Mouse (Mus musculus): ENCODE measurements around the gene Olfr411. TPM values are rescaled to one million over a fixed set of nuclear protein-coding genes. Genes with fewer than 3 reads are reported as not detected.

Gene Olfr411
- polyA plus RNA-seq, 1 experiment from 2014 or later = not detected

DNA sequence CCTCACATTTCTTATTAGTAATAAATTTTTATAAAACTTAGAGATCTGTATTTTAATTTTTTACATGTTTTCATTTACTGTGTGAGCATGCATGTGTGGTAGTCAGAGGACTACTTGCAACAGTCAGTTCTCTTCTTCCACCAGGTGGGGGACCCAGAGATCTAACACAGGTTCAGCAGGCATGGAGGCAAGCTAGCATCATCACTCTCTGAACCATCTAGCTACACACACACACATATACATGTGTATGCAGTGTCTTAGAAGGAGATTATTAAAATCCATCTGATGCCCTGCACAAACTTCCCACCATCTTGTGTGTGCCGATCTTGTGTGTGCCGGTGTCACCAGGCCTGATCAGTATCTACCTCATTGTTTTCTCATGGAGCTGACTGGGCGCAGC, 24.4 kb upstream of the Olfr411 start:
- H3K27me3 ChIP-seq (ENCODE audit: control insufficient read depth, insufficient read depth, low read length) = no peaks in the 10 kb centered on the region
- 72% methylated on average over 3 of the region's 3 CpGs for WGBS
- no peaks in the 10 kb centered on the region for H3K4me1 ChIP-seq (ENCODE audit: control insufficient read depth, insufficient read depth, low read length)
- no peak overlapping the region for H3K9ac ChIP-seq (ENCODE audit: low read depth, low read length)
- ATAC-seq (ENCODE audit: low FRiP score, low TSS enrichment) = peak; percentile 72; the same call in 1 of the 2 replicates
- H3K4me2 ChIP-seq (replicated peaks; ENCODE audit: low read depth, low read length) = no peak overlapping the region
- H3K27ac ChIP-seq (ENCODE audit: low read depth, low read length) = no peak overlapping the region
- H3K4me3 ChIP-seq (ENCODE audit: low read length) = no peak overlapping the region
- H3K36me3 ChIP-seq (ENCODE audit: control insufficient read depth, insufficient read depth, low read length) = no peaks in the 10 kb centered on the region
- no peaks in the 10 kb centered on the region for H3K9me3 ChIP-seq (ENCODE audit: control insufficient read depth, low read length)

DNA sequence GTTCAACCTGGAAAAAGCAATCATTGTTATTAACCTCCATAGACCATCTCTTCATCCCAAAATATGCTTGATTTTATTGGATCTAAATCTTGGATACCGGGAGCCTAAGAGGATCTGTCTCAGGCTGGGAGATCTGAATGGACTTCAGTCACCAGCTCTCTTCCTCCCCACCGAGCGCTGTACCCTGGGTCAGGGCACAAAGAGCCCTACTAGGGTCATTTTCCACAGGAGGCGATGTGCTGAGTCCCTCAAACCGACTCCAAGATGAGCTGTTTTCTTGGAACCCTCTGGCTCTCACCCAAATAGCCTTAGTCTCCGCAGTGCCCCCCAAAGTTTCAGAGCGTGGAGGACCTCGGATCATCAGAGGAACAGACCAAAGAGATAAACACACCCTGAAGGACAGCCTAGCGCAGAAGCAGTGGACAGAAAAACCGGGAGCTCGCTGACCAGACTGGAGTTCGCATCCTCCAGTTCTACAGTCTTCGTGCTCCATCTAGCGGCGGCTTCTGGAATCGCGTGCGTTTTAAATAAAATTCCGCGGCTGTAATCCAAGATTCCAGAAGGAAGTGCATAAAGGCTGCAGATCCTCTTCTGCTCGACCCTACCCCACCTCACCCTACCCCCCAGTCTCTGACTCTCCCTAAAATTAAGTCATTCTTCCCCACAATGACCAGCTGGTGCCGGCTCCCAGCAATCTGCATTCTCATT, 19.1 kb upstream of the Olfr411 start:
- H3K27ac ChIP-seq (ENCODE audit: low read depth, low read length) = no peak overlapping the region
- no peaks in the 10 kb centered on the region for H3K9me3 ChIP-seq (ENCODE audit: control insufficient read depth, low read length)
- H3K4me1 ChIP-seq (ENCODE audit: control insufficient read depth, insufficient read depth, low read length) = no peaks in the 10 kb centered on the region
- H3K27me3 ChIP-seq (ENCODE audit: control insufficient read depth, insufficient read depth, low read length) = peaks cover 5% of the 10 kb centered on the region; the same call in 1 of the 2 replicates
- H3K9ac ChIP-seq (ENCODE audit: low read depth, low read length) = no peak overlapping the region
- 0 out of 2 replicates have a peak, but pooled peaks have one; percentile 39 for ATAC-seq (ENCODE audit: low FRiP score, low TSS enrichment)
- WGBS = 11% methylated on average over 22 of the region's 22 CpGs
- H3K4me2 ChIP-seq (replicated peaks; ENCODE audit: low read depth, low read length) = no peak overlapping the region
- no peaks in the 10 kb centered on the region for H3K36me3 ChIP-seq (ENCODE audit: control insufficient read depth, insufficient read depth, low read length)
- H3K4me3 ChIP-seq (ENCODE audit: low read length) = no peak overlapping the region

DNA sequence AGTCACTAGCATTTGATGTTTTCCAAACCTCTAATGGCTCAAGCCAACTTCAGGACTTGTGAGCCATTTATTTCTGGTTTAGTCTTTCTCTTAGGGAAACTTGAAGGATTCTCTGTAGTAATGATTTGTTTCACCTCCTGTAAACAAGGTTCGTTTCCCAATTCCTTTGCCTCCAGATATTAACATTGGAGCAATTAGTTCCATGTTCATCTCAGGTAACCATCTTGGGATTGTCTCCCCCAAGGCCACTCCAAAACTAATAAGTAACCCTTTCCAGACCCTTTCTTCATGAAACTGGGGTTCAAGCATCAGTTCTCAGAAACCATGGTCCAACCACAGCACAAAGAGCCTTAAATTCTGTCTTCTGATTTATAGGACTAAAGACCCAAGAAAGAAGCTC, 9.3 kb upstream of the Olfr411 start, which contains the start of gene Olfr412:
Gene Olfr412 (plus strand): TSS at position 301 of the 400 bp plus-strand sequence.
- no peak for ATAC-seq (ENCODE audit: low FRiP score, low TSS enrichment)
- H3K9me3 ChIP-seq (ENCODE audit: control insufficient read depth, low read length) = no peaks in the 10 kb centered on the region
- no peaks in the 10 kb centered on the region for H3K27me3 ChIP-seq (ENCODE audit: control insufficient read depth, insufficient read depth, low read length)
- no peak within 1 kb of the TSS for H3K9ac ChIP-seq (ENCODE audit: low read depth, low read length)
- H3K4me3 ChIP-seq (ENCODE audit: low read length) = no peak within 1 kb of the TSS
- H3K4me1 ChIP-seq (ENCODE audit: control insufficient read depth, insufficient read depth, low read length) = no peaks in the 10 kb centered on the region
- no peaks in the 10 kb centered on the region for H3K36me3 ChIP-seq (ENCODE audit: control insufficient read depth, insufficient read depth, low read length)
- H3K27ac ChIP-seq (ENCODE audit: low read depth, low read length) = no peak within 1 kb of the TSS
- 81% methylated on average over 1 of the region's 1 CpGs for WGBS
- no peak within 1 kb of the TSS for H3K4me2 ChIP-seq (replicated peaks; ENCODE audit: low read depth, low read length)

DNA sequence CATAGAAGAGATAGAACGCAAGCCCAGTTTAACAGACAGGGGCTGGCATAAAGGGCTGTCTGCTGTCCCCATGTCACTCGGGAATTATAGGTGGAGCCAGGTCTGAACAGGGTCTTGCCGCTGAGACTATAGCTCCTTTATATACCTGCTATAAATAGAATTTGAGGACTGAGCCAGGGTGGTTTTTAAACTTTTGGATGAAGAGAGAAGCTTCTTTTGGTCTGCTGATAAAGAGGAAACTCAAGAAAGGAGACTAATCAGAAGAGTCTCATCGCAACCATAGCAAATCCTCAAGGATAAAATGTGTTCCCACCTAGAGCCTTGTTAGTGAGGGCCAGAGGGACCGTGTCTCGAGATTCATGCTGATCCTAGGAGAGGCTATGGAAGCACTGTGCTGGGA, 14.5 kb downstream of the Olfr411 start, which contains the start of gene Olfr410:
Gene Olfr410 (minus strand): TSS at position 101 of the 400 bp plus-strand sequence.
- Histone ChIP-seq H3K9me3 (ENCODE audit: control insufficient read depth, low read length) (no peaks in the 10 kb centered on the region), H3K9ac (ENCODE audit: low read depth, low read length) (no peak within 1 kb of the TSS), H3K27ac (ENCODE audit: low read depth, low read length) (no peak within 1 kb of the TSS), H3K4me1 (ENCODE audit: control insufficient read depth, insufficient read depth, low read length) (no peaks in the 10 kb centered on the region), H3K36me3 (ENCODE audit: control insufficient read depth, insufficient read depth, low read length) (no peaks in the 10 kb centered on the region), H3K4me3 (ENCODE audit: low read length) (no peak within 1 kb of the TSS), H3K27me3 (ENCODE audit: control insufficient read depth, insufficient read depth, low read length) (no peaks in the 10 kb centered on the region), H3K4me2 (replicated peaks; ENCODE audit: low read depth, low read length) (no peak within 1 kb of the TSS)
- no peak for ATAC-seq (ENCODE audit: low FRiP score, low TSS enrichment)
- WGBS = 86% methylated on average over 6 of the region's 6 CpGs

GRCm38 (mm10) chr11:74328781-74329180, 23.7 kb downstream of the Olfr411 start:
- H3K36me3 ChIP-seq (ENCODE audit: control insufficient read depth, insufficient read depth, low read length) = no peaks in the 10 kb centered on the region
- ATAC-seq (ENCODE audit: low FRiP score, low TSS enrichment) = no peak
- H3K27me3 ChIP-seq (ENCODE audit: control insufficient read depth, insufficient read depth, low read length) = no peaks in the 10 kb centered on the region
- H3K27ac ChIP-seq (ENCODE audit: low read depth, low read length) = no peak overlapping the region
- no peak overlapping the region for H3K4me2 ChIP-seq (replicated peaks; ENCODE audit: low read depth, low read length)
- no peaks in the 10 kb centered on the region for H3K4me1 ChIP-seq (ENCODE audit: control insufficient read depth, insufficient read depth, low read length)
- H3K4me3 ChIP-seq (ENCODE audit: low read length) = no peak overlapping the region
- no peaks in the 10 kb centered on the region for H3K9me3 ChIP-seq (ENCODE audit: control insufficient read depth, low read length)
- H3K9ac ChIP-seq (ENCODE audit: low read depth, low read length) = no peak overlapping the region

- Histone ChIP-seq H3K9me3 (ENCODE audit: control insufficient read depth, low read length) (no peaks in the 10 kb centered on the region), H3K27me3 (ENCODE audit: control insufficient read depth, insufficient read depth, low read length) (no peaks in the 10 kb centered on the region), H3K4me2 (replicated peaks; ENCODE audit: low read depth, low read length) (no peak overlapping the region), H3K4me1 (ENCODE audit: control insufficient read depth, insufficient read depth, low read length) (no peaks in the 10 kb centered on the region), H3K36me3 (ENCODE audit: control insufficient read depth, insufficient read depth, low read length) (no peaks in the 10 kb centered on the region), H3K4me3 (ENCODE audit: low read length) (no peak overlapping the region), H3K27ac (ENCODE audit: low read depth, low read length) (no peak overlapping the region), H3K9ac (ENCODE audit: low read depth, low read length) (no peak overlapping the region)
- WGBS = 82% methylated on average over 2 of the region's 2 CpGs
- no peak for ATAC-seq (ENCODE audit: low FRiP score, low TSS enrichment)
These were observed 26.4 kb downstream of the Olfr411 start for GRCm38 (mm10) chr11:74326044-74326443.

Other genes with a start within 250 kb of the Olfr411 start
- gene Olfr401, start 238.9 kb downstream of the Olfr411 start, polyA plus RNA-seq (2014; fragmentation: Nextera tagmentation; extraction: Ambion mirVana) = not detected in 2 replicates
- gene Olfr402, start 199.1 kb downstream of the Olfr411 start, polyA plus RNA-seq (2014; fragmentation: Nextera tagmentation; extraction: Ambion mirVana) = not detected in 2 replicates
- not detected in 2 replicates for gene Olfr403, start 166.4 kb downstream of the Olfr411 start, polyA plus RNA-seq (2014; fragmentation: Nextera tagmentation; extraction: Ambion mirVana)
- gene Olfr43, start 141.3 kb downstream of the Olfr411 start, polyA plus RNA-seq (2014; fragmentation: Nextera tagmentation; extraction: Ambion mirVana) = not detected in 2 replicates
- gene Olfr406, start 92.8 kb downstream of the Olfr411 start, polyA plus RNA-seq (2014; fragmentation: Nextera tagmentation; extraction: Ambion mirVana) = not detected in 2 replicates
- not detected in 2 replicates for gene Olfr59, start 68.9 kb downstream of the Olfr411 start, polyA plus RNA-seq (2014; fragmentation: Nextera tagmentation; extraction: Ambion mirVana)
- not detected in 2 replicates for gene Olfr410, start 14.6 kb downstream of the Olfr411 start, polyA plus RNA-seq (2014; fragmentation: Nextera tagmentation; extraction: Ambion mirVana)
- gene Olfr412, start 9.4 kb upstream of the Olfr411 start, polyA plus RNA-seq (2014; fragmentation: Nextera tagmentation; extraction: Ambion mirVana) = not detected in 2 replicates

Data from kidney, embryonic 14.5 days (tissue).